In genomic region chr13:6633524-6633923, GRCm38 (mm10) we compare ENCODE assay signal across 8 mouse cellular contexts. TPM values are rescaled to one million over a fixed set of nuclear protein-coding genes. Genes with fewer than 3 reads are reported as not detected.
DNase-seq lines count a peak whose midpoint lies in the region; ATAC-seq and TF ChIP-seq lines count a peak whose summit lies in the region.

No protein-coding gene starts in this region.

- H3K27ac ChIP-seq in heart, embryonic 10.5 days, result peak overlapping the region; percentile 7
- H3K27ac ChIP-seq in limb, embryonic 13.5 days, result no peak overlapping the region; the same call in 1 of the 2 replicates
- no peak overlapping the region for H3K27ac ChIP-seq in cerebellum, adult 2 months (ENCODE audit: insufficient read depth, low read length)

- no peak for TF ChIP-seq CTCF in cerebellum, adult 2 months (IDR thresholded peaks at IDR 0.05; ENCODE audit: borderline replicate concordance, insufficient read depth, low read depth, low read length)

- 30% methylated on average over 7 of the region's 7 CpGs for WGBS in heart, embryonic 10.5 days
- 11% methylated on average over 7 of the region's 7 CpGs for WGBS in limb, embryonic 13.5 days
- WGBS in cerebellum, adult 2 months, result 57% methylated on average over 7 of the region's 7 CpGs

- H3K4me3 ChIP-seq in heart, embryonic 10.5 days, result no peak overlapping the region
- H3K4me3 ChIP-seq in limb, embryonic 13.5 days, result no peak overlapping the region
- H3K4me3 ChIP-seq in cerebellum, adult 2 months (replicated peaks; ENCODE audit: insufficient read depth, low read depth, low read length), result no peak overlapping the region

- no peaks in the 10 kb centered on the region for H3K36me3 ChIP-seq in heart, embryonic 10.5 days
- no peaks in the 10 kb centered on the region for H3K36me3 ChIP-seq in limb, embryonic 13.5 days

- H3K9ac ChIP-seq in limb, embryonic 13.5 days, result no peak overlapping the region

- H3K9me3 ChIP-seq in heart, embryonic 10.5 days, result no peaks in the 10 kb centered on the region
- H3K9me3 ChIP-seq in limb, embryonic 13.5 days, result no peaks in the 10 kb centered on the region

- H3K4me1 ChIP-seq in heart, embryonic 10.5 days, result peaks cover 83% of the 10 kb centered on the region
- H3K4me1 ChIP-seq in limb, embryonic 13.5 days, result peaks cover 57% of the 10 kb centered on the region
- peaks cover 18% of the 10 kb centered on the region for H3K4me1 ChIP-seq in cerebellum, adult 2 months (ENCODE audit: control insufficient read depth, insufficient read depth, low read length)

- ATAC-seq in limb, embryonic 13.5 days (ENCODE audit: low FRiP score, low read depth), result peak; percentile 54

- DNase-seq in adrenal gland, adult 2 months, result peak; percentile 46
- no peak for DNase-seq in adrenal gland, postnatal 25 days
- peak; percentile 91 for DNase-seq in A20 (ENCODE audit: low read depth, low spot score)
- DNase-seq in heart, embryonic 10.5 days (ENCODE audit: low spot score), result no peak
- peak; percentile 21 to 53 for DNase-seq in thymus, adult 18-20 months
- no peak for DNase-seq in urinary bladder, adult 2 months (ENCODE audit: low spot score)
- DNase-seq in cerebellum, adult 2 months, result no peak

- no peak for TF ChIP-seq POLR2A in cerebellum, adult 2 months (IDR thresholded peaks at IDR 0.05; ENCODE audit: borderline replicate concordance, insufficient read depth, low read length)

- peak overlapping the region; percentile 39 for H3K4me2 ChIP-seq in limb, embryonic 13.5 days (replicated peaks)

- no peaks in the 10 kb centered on the region for H3K27me3 ChIP-seq in heart, embryonic 10.5 days (ENCODE audit: insufficient read depth, poor library complexity, severe bottlenecking)
- H3K27me3 ChIP-seq in limb, embryonic 13.5 days, result no peaks in the 10 kb centered on the region
- H3K27me3 ChIP-seq in cerebellum, adult 2 months (ENCODE audit: control insufficient read depth, insufficient read depth, low read length), result no peaks in the 10 kb centered on the region

RNA-seq across cellular contexts. Expression of gene Pfkp, which starts 15.1 kb away (rescaled TPM):
- total RNA-seq in adrenal gland, adult 2 months (2021), result 10 to 100 TPM; 73.0 to 83.9 TPM
- 32.6 and 33.0 TPM in 2 replicates for polyA plus RNA-seq in adrenal gland, adult 2 months (2012; rRNA removed)
- total RNA-seq in adrenal gland, postnatal 25 days (2021), result 57.6 and 66.5 TPM in 2 replicates
- polyA plus RNA-seq in heart, embryonic 10.5 days (2016; fragmentation: Nextera tagmentation; extraction: Ambion mirVana), result 121 and 191 TPM in 2 replicates
- 12.9 and 13.1 TPM in 2 replicates for polyA plus RNA-seq in limb, embryonic 13.5 days (2015; fragmentation: Nextera tagmentation; extraction: Ambion mirVana)
- polyA plus RNA-seq in urinary bladder, adult 2 months (2012; rRNA removed), result 135 and 192 TPM in 2 replicates
- polyA plus RNA-seq in cerebellum, adult 2 months (2012; rRNA removed), result 204 and 235 TPM in 2 replicates

Comparison
In these comparisons a context has a peak if more than half of its experiments do, and no peak if none do; other contexts are left out.
1. DNase-seq: peak in adrenal gland, adult 2 months (single experiment), A20 (single experiment) and thymus, adult 18-20 months (2 of 2); none in adrenal gland, postnatal 25 days (single experiment), heart, embryonic 10.5 days (single experiment), urinary bladder, adult 2 months (single experiment) and cerebellum, adult 2 months (0 of 2).